Mouse (Mus musculus): ENCODE data around the gene Mrpl38.

- no peak for TF ChIP-seq CTCF (IDR thresholded peaks at IDR 0.05; ENCODE audit: control insufficient read depth, insufficient read depth, low read length)
- no peak for TF ChIP-seq POLR2A (IDR thresholded peaks at IDR 0.05; ENCODE audit: borderline replicate concordance, control insufficient read depth, low read depth, low read length)
Observed at GRCm38 (mm10) chr11:116171959-116172358, 33.3 kb upstream of the Mrpl38 start.
